Comparison of ENCODE assay signal across 8 mouse cellular contexts in genomic region chr17:26941031-26941789, GRCm38 (mm10). TPM values are rescaled to one million over a fixed set of nuclear protein-coding genes. Genes with fewer than 3 reads are reported as not detected.
DNase-seq lines count a peak whose midpoint lies in the region; ATAC-seq and TF ChIP-seq lines count a peak whose summit lies in the region.

Syngap1 (plus strand) TSS chr17:26941253.

- POLR2A ChIA-PET in Patski (lab: Charles Lee), result no interaction called here

- TF ChIP-seq CTCF in Patski (IDR thresholded peaks at IDR 0.05), result no peak

- H3K9me3 ChIP-seq in hindbrain, embryonic 11.5 days (ENCODE audit: control insufficient read depth, low read length), result no peaks in the 10 kb centered on the region
- H3K9me3 ChIP-seq in limb, embryonic 11.5 days (ENCODE audit: control insufficient read depth, low read length), result no peaks in the 10 kb centered on the region
- no peaks in the 10 kb centered on the region for H3K9me3 ChIP-seq in neural tube, embryonic 12.5 days

- H3K9ac ChIP-seq in hindbrain, embryonic 11.5 days (ENCODE audit: low read depth, low read length), result peak within 1 kb of the TSS; percentile 67
- peak within 1 kb of the TSS; percentile 72 for H3K9ac ChIP-seq in limb, embryonic 11.5 days (ENCODE audit: low read length)
- H3K9ac ChIP-seq in neural tube, embryonic 12.5 days, result peak within 1 kb of the TSS; percentile 90

- peak within 1 kb of the TSS; percentile 89 for H3K27ac ChIP-seq in hindbrain, embryonic 11.5 days (ENCODE audit: low read depth, low read length)
- peak within 1 kb of the TSS; percentile 84 for H3K27ac ChIP-seq in limb, embryonic 11.5 days (replicated peaks; ENCODE audit: low read depth, low read length)
- H3K27ac ChIP-seq in neural tube, embryonic 12.5 days, result peak within 1 kb of the TSS; percentile 93

- H3K4me2 ChIP-seq in hindbrain, embryonic 11.5 days (replicated peaks; ENCODE audit: low read depth, low read length), result peak within 1 kb of the TSS; percentile 93
- H3K4me2 ChIP-seq in limb, embryonic 11.5 days (ENCODE audit: low read depth, severe bottlenecking), result peak within 1 kb of the TSS; percentile 99
- peak within 1 kb of the TSS; percentile 96 for H3K4me2 ChIP-seq in neural tube, embryonic 12.5 days (replicated peaks)

- 3% methylated on average over 17 of the region's 24 CpGs for WGBS in hindbrain, embryonic 11.5 days
- WGBS in limb, embryonic 11.5 days, result 2% methylated on average over 24 of the region's 24 CpGs
- WGBS in neural tube, embryonic 12.5 days, result 1% methylated on average over 21 of the region's 24 CpGs

- peaks cover 18% of the 10 kb centered on the region for H3K4me1 ChIP-seq in hindbrain, embryonic 11.5 days (replicated peaks; ENCODE audit: control insufficient read depth, insufficient read depth, low read length)
- H3K4me1 ChIP-seq in limb, embryonic 11.5 days (ENCODE audit: control insufficient read depth, insufficient read depth, low read length), result peaks cover 26% of the 10 kb centered on the region
- peaks cover 58% of the 10 kb centered on the region for H3K4me1 ChIP-seq in neural tube, embryonic 12.5 days

- H3K4me3 ChIP-seq in hindbrain, embryonic 11.5 days (ENCODE audit: low read depth, low read length), result peak within 1 kb of the TSS; percentile 57
- peak within 1 kb of the TSS; percentile 70 for H3K4me3 ChIP-seq in limb, embryonic 11.5 days (ENCODE audit: low read depth, low read length)
- H3K4me3 ChIP-seq in neural tube, embryonic 12.5 days, result peak within 1 kb of the TSS; percentile 52

- H3K27me3 ChIP-seq in Patski, result no peaks in the 10 kb centered on the region
- H3K27me3 ChIP-seq in hindbrain, embryonic 11.5 days (ENCODE audit: control insufficient read depth, insufficient read depth, low read length), result no peaks in the 10 kb centered on the region
- no peaks in the 10 kb centered on the region for H3K27me3 ChIP-seq in limb, embryonic 11.5 days (ENCODE audit: control insufficient read depth, insufficient read depth, low read length)
- H3K27me3 ChIP-seq in neural tube, embryonic 12.5 days (replicated peaks), result no peaks in the 10 kb centered on the region

- H3K36me3 ChIP-seq in hindbrain, embryonic 11.5 days (ENCODE audit: control insufficient read depth, insufficient read depth, low read length), result no peaks in the 10 kb centered on the region
- H3K36me3 ChIP-seq in limb, embryonic 11.5 days (ENCODE audit: control insufficient read depth, insufficient read depth, low read length), result no peaks in the 10 kb centered on the region
- peaks cover 12% of the 10 kb centered on the region for H3K36me3 ChIP-seq in neural tube, embryonic 12.5 days

- CTCF ChIA-PET in Patski (lab: Charles Lee), result interaction anchor here (1.0 kb wide), 1 partner anchor 15 kb away, joined by 4 read pairs; no protein-coding TSS in a partner anchor

- DNase-seq in layer of hippocampus, adult 18-20 months (ENCODE audit: low spot score in 2 of 2), result peak in 1 of 2 experiments; percentile 69
- DNase-seq in layer of hippocampus, adult 9-11 months, result no peak
- no peak for DNase-seq in Patski (ENCODE audit: low read depth, low spot score)
- peak; percentile 47 for DNase-seq in embryo, embryonic 10 days (ENCODE audit: low spot score)
- peak; percentile 54 for DNase-seq in hindbrain, embryonic 11.5 days (ENCODE audit: low spot score)
- peak; percentile 37 for DNase-seq in limb, embryonic 11.5 days (ENCODE audit: low spot score)

- in situ Hi-C loops in Patski (cut with MboI; ENCODE audit: low pct_unique_long_range_greater_than_20kb), result loop anchor here (25.0 kb wide), 1 partner anchor 171 kb away; no protein-coding TSS in a partner anchor

- ATAC-seq in Patski, result no peak
- ATAC-seq in hindbrain, embryonic 11.5 days (ENCODE audit: low FRiP score), result no peak
- no peak for ATAC-seq in limb, embryonic 11.5 days (ENCODE audit: insufficient number of reproducible peaks, low FRiP score, low TSS enrichment, low read depth)
- ATAC-seq in neural tube, embryonic 12.5 days (ENCODE audit: low FRiP score, low read depth), result no peak
- ATAC-seq in frontal cortex, adult (ENCODE audit: low TSS enrichment), result no peak

RNA-seq across cellular contexts. Expression of gene Syngap1, which starts in this region (rescaled TPM):
- 100 to 1,000 TPM; 400 to 412 TPM for total RNA-seq in layer of hippocampus, adult 18-20 months (2021)
- 43.4 TPM for polyA plus RNA-seq in Patski (2021)
- 3.4 and 4.7 TPM in 2 replicates for polyA plus RNA-seq in hindbrain, embryonic 11.5 days (2014; fragmentation: Nextera tagmentation; extraction: Ambion mirVana)
- polyA plus RNA-seq in limb, embryonic 11.5 days (2014; fragmentation: Nextera tagmentation; extraction: Ambion mirVana), result 3.1 and 3.5 TPM in 2 replicates
- polyA plus RNA-seq in neural tube, embryonic 12.5 days (2016; fragmentation: Nextera tagmentation; extraction: Ambion mirVana), result 2.6 and 3.5 TPM in 2 replicates

Comparison
In these comparisons a context has a peak if more than half of its experiments do, and no peak if none do; other contexts are left out.
1. DNase-seq: peak in embryo, embryonic 10 days (single experiment), hindbrain, embryonic 11.5 days (single experiment) and limb, embryonic 11.5 days (single experiment); none in layer of hippocampus, adult 9-11 months (single experiment) and Patski (single experiment).
2. Peak in every context shown above with its lines, with median percentiles within 50 percentile points of each other: H3K27ac ChIP-seq, H3K4me2 ChIP-seq, H3K4me3 ChIP-seq and H3K9ac ChIP-seq.